Mouse (Mus musculus): ENCODE measurements around the gene Chka.

- TF ChIP-seq CTCF (IDR thresholded peaks at IDR 0.05; ENCODE audit: borderline replicate concordance, control insufficient read depth, extremely low read depth, insufficient read depth, low read length, poor library complexity) = no peak
- TF ChIP-seq POLR2A (IDR thresholded peaks at IDR 0.05; ENCODE audit: control insufficient read depth, extremely low read depth, insufficient read depth, low read length, poor library complexity) = no peak
Observed at GRCm38 (mm10) chr19:3814461-3814860, 37.1 kb upstream of the Chka start.

Measured in thymus, adult 2 months (tissue).